Mouse (Mus musculus): ENCODE data around the gene Golga2.

Golga2 gene

DNA sequence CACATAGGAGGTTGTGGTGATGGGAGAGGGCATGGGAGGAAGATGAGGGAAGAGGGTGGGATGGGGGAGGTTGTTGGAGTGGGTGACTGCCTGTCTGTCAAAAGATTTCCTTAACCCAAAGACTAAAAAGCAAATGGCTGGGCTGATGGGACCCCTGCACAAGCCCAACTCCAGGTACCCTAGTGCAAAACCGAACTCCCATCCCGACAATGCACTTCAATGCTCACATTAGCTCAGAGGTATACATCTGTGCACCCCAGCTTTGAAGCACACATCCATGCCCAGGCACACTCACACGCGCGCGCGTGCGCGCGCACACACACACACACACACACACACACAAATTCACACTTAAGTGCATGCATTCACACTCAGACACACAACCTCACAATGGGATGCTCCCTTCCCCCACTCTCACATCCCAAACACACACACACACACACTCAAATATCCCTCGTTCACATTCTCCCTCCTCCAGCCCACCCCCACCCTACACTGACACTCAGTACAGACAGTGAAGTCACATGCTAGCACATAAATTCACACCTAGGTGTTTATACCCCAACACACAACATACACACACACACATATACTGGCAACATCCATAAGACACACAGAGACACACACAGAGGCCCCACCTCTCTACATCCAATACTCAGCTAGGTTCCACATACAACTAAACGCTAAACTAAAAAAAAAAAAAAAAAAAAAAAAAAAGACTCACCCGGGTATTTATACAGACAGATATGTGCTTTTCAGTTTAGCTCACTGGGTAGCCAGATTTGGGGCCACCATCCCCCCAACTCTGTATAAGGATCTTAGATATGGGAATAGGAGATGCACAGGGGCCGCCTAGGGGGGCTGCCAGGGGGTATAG, 31.8 kb downstream of the Golga2 start:
- DNase-seq: no peak

DNA sequence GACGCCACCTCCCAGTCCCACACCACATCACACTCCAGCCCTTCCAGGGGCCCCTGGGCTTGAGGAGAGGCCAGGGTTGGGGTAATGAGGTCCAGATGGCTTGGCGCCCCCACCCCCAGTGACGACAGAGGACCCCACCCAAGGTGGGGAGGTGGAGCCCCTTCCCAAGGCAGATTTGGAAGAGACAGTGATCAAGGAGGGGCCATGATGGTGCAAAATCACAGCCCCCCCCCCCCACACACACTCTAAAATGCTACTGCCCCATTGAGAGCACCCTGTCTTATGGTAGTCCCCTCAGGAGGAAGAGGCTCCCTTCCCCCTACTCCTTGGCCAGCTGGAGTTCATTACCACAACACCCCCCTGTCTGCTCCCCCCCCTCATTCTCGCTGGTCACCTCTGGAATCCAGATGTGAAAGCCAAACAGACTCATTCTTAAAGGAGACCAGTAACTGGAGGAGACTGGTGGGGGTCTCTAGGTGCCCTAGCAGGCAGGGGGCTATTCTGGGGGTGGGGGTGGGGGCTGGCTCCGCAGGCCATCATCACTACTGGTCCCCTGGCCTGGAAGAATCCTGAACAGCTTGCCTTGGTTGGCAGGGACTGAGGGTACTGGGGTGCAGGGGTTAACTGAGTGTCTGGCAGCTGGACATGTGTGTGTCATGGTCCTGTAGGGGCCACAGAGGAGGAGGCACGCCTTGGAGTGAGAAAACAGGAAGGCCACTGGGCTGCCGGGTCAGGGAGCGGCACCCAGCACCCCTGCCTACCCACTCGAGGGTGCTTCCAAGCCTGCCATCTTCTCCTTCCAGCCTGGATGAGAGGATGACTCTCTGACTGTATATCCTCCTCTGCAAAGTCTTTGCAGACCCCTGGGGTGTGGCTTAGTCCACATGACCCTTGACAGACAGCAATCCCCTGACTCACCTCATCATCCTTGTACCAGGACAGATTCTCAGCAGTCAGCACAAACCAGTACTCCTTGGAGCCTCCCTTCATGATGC, 32.7 kb downstream of the Golga2 start:
- peak; percentile 51 to 71 for DNase-seq

DNA sequence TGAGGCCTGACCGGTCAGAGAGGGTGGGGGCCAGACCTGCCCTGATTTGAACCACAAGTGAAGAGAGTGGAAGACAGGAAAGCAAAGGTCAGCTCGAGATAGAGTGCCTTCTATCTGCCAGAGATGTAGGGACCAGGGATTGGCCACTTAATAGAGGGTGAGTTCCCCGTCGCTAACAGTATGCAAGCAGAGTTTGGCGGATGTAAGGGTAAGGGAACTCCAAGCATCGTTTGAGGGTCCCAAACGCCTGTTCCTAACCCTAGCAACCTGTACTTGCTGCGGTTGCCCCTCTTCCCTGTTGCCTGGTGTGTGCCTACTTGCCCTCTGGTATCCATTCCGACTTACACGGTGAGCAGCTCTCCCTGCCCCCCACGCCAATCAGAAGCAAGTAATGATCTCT, 33.5 kb downstream of the Golga2 start:
- no peak for DNase-seq

DNA sequence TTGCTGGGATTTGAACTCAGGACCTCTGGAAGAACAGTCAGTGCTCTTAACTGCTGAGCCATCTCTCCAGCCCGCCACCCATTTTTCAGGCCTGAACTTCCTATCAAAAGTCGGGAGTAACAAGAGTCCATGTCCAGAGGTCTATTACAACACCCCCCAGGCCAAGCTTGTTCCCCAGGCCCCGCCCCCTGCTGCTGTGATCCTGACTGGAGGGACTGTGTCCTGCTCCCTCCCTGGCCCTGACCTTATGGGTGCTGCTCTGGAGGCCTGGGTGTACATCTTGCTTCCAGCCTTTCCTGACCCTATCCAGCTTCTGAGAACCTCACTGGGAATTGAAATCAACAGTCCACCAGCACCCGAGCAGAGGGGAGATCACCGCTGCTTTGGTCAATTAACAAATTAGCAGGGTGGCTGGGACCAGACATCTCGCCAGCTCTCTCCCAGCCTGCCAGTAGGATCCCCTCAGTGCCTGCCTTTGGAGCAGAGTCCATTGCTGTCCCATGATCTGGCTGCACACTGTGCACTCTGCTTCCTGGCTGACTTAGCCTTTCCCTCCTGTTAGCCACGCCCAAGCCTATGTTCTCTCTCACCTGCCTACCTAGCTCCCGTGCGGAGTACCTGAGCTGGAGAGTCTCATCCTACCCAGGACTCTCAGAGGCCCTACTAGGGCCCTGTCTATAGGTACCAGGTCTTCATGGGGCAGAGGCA, 34.6 kb downstream of the Golga2 start:
- DNase-seq: peak in 1 of 2 experiments; percentile 45

DNA sequence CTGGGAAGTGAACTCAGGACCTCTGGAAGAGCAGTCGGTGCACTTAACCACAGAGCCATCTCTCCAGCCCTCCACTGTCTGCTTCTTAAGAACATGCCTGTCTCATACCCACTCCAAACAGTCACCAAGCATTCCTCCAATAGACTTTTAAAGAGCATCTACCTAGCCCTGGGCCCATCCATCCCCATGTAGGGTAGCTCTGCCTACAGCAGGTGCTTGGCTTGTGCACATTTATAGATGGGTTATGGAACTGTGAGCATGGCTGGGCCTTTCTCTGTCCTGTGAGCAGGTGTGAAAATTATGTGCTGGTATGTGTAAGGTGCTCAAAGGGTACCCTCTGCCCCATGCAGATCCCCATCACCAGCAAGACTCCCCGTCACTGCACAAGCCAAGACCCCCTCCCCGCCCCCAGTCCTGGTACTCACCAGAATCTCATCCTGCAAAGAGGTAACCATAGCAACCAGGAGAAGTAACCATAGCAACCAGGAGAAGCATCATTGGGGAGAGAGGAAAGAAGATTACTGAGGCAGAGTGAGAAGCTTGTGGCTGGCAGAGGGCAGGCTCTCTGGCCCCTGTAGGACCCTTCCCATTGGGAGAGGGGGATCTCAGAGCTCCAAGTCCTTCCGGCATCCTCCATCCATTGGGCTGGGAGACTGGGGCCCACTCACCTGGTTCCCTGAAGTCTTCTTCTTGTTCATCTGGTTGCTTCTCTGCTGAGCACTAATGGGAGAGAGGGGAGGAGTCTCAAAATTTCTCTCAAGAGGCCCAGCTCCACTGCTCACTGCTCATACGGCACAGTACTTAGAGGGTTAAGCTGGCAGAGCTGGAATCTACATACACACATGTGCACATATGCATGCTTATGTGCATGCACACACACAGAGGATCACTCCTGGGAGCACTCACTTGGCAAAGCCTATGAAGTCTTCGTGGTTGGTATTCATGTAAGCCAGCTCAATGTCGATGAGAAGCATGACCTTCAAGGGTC, 35.9 kb downstream of the Golga2 start:
- no peak for DNase-seq

DNA sequence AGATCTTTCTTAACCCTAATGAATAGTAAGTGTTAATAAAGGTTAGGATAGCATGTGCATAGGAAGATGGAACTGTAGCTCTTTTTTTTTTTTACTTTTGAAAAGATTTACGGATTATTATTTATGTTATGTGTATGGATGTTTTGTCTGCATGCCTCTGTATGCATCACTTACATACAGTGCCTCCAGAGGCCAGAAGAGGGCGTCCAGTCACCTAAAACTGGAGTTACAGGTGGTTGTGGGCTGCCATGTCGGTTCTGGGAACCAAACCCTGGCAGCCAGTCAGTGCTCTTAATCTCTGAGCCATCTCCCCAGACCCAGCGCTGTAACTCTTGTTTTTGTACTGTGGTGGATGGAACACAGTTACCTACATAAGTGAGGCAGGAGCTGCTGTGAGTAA, 37.1 kb downstream of the Golga2 start:
- DNase-seq: no peak

DNA sequence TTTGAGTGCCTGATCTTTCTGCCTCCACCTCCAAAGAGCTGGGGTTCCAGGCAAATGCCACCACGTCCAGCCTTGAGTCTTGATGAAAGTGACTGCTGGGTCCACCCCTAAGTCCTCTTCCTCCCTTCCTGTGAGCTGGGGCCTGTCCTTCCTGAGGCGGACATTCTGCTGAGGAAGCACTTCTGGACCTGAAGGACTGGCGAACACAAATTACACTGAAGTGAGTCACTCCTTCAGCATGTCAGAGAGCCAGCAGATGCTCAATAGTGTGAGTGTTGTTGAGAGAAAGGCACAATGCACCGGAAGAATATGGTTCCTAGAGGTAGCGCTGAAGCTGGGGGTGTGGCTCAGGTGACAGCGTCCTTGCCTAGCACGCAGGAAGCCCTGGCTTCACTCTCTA, 38.2 kb downstream of the Golga2 start:
- DNase-seq: no peak

DNA sequence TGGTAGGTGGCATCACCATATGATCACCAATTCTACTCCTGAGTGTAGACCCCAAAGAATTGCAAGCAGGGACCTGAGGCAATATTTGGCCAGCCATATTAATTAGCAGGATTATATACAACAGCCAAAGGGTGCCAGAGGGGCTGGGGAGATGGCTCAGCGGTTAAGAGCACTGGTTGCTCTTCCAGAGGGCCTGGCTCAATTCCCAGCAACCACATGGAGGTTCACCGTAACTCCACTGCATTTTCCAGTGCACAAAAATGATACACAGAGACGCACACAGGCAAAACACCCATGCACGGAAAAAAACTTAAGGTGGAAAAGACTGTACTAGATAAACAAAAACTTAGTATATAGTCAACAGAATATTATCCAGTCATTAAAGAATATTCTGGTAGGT, 40.0 kb downstream of the Golga2 start:
- DNase-seq: no peak

DNA sequence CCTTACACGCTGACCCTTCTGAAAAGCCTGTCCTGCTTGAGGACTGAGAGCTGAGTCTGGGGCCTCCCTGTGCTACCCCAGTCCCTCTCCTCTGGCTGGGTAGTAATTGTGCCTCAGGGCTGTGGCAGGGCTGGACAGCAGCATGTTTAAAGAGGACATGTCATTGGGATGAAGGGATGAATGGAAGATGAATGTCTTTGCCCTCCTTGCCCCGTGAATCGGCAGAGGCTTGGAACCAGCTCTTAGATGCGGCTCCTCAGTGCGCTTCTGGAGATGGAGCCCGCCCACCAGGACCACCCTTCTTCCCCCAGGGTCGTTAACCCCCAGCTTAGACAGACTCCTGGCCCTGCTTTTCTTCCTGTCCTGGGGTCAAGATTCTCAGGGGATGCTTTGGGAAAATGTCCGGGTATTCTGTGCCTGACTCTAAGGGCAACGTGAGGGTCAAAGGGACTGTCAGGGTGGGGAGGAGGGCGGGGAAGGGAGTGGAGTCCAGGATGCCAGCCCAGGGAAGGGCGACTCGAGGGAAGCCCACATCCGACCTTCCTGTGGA, 41.8 kb downstream of the Golga2 start:
- no peak for DNase-seq

DNA sequence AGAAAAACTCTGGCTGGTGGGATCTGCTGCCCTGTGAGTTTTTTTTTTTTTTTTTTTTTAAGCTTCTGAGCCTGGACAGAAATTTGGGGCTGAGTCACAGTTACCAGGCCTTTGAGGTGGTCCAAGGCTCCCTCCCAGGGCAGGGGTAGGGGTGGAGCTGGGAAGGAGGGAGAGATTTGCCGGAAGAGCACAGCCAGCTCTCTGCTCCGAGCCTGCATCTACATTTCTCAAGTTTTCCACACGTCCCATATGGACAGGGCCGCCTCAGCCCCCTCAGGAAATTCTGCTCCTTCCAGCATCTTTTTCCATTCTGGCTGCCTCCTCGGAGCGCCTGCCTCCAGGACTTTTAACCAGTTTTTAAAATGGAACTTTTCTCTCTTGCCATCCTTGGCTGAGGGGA, 42.3 kb downstream of the Golga2 start:
- DNase-seq: no peak

DNA sequence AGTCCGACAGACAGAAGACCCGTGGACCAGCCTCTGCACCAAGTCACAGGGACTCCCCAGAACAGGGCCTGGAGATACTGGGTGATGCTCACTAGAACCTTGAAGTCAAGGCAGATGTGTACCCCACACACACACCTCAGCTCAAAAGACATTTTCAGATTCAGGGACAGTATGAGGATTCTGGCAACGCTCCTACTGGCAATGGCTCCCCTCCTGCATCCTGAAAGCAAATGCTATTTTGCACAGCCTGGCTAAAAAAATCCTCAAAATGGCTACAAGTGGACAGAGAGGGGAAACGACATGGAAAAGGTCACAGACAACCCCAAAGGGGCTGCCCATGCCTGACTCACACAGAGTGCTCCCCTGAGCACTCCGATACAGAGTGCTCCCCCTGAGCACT, 45.0 kb downstream of the Golga2 start:
- no peak for DNase-seq

DNA sequence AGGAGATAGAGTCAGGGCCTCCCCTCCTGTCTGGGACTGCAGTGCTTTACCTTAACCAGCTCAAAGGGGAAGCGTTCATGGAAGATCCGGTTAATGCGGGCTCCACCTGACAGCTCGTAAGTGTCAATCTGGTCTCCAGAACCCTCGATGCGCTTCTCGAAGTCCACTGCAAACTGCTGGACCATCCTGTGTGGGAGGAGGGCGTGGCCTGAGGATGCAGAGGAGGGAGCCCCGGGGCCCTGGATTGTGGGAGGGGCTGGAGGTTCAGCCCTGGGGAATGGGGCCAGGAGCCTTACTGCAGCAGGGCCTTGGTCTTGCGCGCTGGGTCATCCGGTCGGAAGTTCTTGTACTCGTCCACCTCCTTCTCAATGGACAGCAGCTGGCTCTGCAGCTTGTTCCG, 48.7 kb downstream of the Golga2 start:
- peak; percentile 57 to 66 for DNase-seq

DNA sequence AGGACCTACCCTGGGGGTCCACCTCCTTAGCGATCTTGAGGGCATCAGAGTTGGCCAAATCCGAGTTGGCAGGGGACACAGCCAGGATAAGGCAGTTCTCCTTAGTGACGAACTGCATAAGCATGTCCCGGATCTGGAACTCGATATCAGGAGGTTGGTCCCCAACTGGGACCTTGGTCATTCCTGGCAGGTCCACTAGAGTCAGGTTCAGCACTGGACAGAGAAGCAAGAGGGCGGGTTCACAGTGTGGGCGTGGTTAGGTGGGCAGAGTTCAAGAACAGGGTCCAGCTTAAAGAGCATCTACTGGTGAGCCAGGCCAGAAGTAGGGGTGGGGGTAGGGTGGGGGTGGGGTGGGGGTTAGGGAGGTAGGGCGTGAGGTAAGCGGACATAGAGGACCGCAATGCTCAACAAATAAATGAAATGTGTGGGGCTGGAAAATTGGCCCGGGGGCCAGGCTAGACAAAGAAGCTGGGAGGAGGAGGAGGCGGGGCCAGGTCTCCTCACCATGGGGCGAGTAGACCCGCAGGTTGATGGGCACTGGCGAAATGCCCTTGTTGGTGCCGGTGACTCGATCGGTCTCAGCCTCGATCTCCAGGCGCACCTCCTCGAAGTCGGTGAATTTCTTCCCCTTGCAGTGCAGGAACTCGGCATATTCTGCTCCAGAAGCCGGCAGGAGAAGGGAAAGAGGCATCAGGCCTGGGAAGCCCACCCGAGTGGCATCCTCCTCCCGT, 52.9 kb downstream of the Golga2 start:
- peak in 1 of 2 experiments; percentile 39 for DNase-seq

DNA sequence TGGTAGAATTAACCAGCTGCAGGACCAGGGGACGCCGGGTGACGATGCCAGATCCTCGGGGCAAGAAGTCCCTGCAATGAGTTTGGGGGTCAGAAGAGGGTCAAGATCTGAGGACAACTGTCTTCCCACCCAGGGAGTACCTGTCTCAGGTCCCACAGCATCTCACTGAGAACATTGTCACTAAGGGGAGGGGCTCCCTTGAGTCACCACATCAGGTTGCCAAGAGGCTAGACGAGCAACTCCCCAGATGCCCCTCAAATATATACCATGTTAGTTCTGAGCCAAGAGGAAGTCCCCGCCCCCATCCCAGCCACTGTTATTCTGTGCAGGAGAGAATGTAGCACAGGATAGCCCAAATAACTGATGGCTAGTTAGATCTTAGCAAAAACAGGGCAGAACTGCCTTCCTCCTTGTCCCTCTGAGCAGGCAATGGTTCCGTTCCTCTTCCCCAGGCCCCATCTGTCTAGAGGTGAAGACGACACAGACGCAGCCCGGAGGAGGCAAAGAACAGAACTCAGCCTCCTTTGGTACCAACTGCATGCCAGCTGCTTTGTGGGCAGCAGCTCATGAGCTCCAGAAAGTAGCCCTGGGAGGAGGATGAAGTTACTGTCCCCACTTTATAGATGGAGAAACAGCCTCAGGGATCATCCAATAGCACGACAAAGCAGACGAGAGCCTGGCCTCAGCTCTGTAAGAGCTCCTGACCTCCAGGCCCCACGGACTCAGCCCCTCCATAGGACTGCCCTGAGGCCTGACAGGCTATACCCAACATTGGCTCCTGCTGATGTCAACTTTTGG, 53.9 kb downstream of the Golga2 start:
- no peak for DNase-seq

DNA sequence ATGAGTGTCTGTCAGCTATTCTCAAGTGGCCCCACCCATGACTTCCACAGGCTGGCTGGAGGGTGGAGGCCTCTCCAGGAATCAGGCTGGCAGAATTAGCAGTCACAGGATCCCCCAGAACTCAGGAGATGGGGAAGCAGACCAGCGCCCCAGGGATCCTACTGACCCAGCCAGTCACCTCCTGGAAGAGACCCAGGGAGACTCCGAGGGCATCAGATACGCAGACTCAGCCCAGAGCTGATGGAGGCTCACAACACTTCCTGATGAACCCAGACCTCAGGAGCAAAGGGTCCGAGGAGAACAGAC, 54.4 kb downstream of the Golga2 start:
- DNase-seq: no peak

DNA sequence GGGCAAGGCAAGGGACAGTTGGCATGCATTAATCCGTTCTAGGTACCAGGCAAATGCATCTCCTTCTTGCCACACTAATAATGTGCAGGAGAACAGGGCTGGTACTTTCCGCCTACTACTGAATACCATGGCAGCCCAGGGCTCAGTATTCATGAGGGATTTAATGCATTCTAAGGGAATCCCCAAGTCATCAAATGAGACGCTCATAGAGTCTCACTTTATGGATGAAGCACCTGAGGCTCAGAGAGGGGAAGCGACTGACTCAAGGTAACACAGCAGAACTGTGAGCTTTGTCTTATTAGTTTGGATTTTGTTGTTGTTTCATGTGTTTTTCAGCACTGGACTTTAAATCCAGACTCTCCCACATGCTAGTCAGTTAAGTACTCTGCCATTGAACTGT, 54.9 kb downstream of the Golga2 start:
- no peak for DNase-seq

DNA sequence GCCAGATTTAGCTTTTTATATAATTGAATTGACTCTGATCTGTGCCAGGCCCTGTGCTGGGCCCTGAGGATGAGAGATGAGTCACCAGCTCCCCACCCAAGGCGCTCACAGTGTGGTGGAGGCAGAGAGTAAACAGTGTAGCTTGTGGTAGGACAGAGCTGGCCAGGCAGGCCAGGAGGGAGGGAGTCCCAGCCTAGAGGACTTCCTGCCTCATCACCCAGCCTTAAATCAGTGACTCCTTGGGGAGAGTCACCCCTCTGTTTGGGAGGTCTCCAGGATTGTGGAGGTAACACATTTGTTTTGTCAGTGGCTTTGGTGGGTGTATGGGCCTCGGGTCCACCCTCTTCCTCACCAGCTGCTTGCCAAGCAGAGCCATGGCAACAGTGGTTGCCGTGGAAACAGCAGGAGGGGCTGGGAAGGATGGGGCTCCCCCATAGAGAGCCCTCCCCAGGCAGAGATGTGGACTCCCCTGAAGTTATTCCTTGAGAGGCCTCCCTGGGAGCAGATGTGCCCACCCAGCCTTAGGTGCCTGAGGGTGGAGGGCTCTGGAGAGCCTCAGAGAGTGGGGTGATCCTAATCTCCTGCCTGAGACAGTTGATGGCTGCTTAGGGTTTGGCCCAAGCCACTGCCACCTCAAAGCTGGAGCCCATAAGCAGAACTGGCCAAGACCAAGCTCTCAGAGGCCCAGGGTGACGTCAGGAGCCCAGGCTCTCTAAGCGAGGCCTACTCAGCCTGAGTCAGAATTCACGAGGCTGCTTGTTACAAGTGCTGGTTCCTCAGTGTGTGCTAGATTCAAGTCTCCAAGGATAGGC, 55.6 kb downstream of the Golga2 start:
- no peak for DNase-seq

DNA sequence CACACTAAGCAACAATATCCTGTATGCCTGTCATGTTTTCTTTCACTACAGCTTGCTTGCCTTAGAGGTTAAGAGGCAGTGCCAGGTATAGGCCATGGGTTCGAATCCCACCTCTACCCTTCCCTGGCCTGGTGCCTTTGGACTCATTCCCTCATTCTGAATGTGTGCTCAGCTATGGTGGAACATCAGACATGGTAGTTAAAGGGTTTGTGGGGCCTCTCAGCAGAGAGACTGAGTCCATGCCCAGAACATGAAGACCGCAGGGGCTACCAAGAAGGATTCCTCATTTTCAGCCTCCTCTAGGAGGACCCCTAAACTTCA, 56.1 kb downstream of the Golga2 start:
- DNase-seq: no peak

DNA sequence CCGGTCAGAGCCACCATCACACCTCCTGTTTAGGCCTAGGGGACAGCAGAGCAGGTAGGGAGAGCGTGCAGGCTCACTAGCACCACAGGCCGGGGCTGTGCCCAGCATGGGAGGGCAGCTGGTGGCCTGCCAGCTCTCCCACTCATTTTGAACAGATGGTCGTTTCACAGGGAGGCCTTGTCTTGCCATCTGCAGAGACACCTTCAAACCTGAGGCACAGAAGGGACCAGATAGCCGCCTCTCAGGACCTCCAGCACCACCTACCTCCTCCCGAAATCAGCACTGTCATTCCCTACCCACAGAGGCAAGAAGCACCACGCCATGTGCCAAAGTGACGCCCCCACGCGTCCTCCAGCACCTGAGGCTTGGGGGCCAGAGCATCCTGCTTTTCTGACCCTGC, 56.9 kb downstream of the Golga2 start:
- DNase-seq: peak in 1 of 2 experiments; percentile 36
